Mouse (Mus musculus): ENCODE results near the gene Strbp. TPM values are rescaled to one million over a fixed set of nuclear protein-coding genes. Genes with fewer than 3 reads are reported as not detected.
A peak's percentile ranks its signal among the peaks of the same experiment; 100 is the strongest.
"Not testable (repeated sequence)": the region's sequence is repeated elsewhere in the genome, so short reads cannot be mapped to it uniquely, and the experiment has no call there.

Gene Strbp
- total RNA-seq, 2 experiments from 2014 or later = 180 to 181 TPM

GRCm38 (mm10) chr2:37519286-37519640, 184.4 kb downstream of the Strbp start:
- no peak for DNase-seq

- no peak for DNase-seq
These were observed 184.9 kb downstream of the Strbp start for GRCm38 (mm10) chr2:37518561-37519285.

GRCm38 (mm10) chr2:37516922-37517462, 186.7 kb downstream of the Strbp start:
- peak in 1 of 2 experiments; percentile 6 for DNase-seq

GRCm38 (mm10) chr2:37516030-37516710, 187.5 kb downstream of the Strbp start, which contains the start of gene Gpr21:
Gpr21 (plus strand) TSS chr2:37516332.
- DNase-seq = no peak

GRCm38 (mm10) chr2:37511134-37511901, 192.3 kb downstream of the Strbp start:
- no peak for DNase-seq

GRCm38 (mm10) chr2:37505856-37506255, 197.8 kb downstream of the Strbp start:
- DNase-seq = not testable (repeated sequence)

- DNase-seq = no peak
These were observed 206.3 kb downstream of the Strbp start for GRCm38 (mm10) chr2:37497321-37497720.

- no peak for DNase-seq
These were observed 214.7 kb downstream of the Strbp start for GRCm38 (mm10) chr2:37488956-37489355.

GRCm38 (mm10) chr2:37486408-37486807, 217.3 kb downstream of the Strbp start:
- no peak for DNase-seq

GRCm38 (mm10) chr2:37485370-37485769, 218.3 kb downstream of the Strbp start:
- DNase-seq = no peak

GRCm38 (mm10) chr2:37484165-37484564, 219.5 kb downstream of the Strbp start:
- no peak for DNase-seq

- no peak for DNase-seq
These were observed 223.6 kb downstream of the Strbp start for GRCm38 (mm10) chr2:37480039-37480438.

GRCm38 (mm10) chr2:37479559-37479958, 224.1 kb downstream of the Strbp start:
- no peak for DNase-seq

GRCm38 (mm10) chr2:37466266-37466665, 237.4 kb downstream of the Strbp start:
- DNase-seq = no peak

- no peak for DNase-seq
These were observed 243.0 kb downstream of the Strbp start for GRCm38 (mm10) chr2:37460707-37461106.

GRCm38 (mm10) chr2:37452376-37452760, 251.3 kb downstream of the Strbp start:
- peak in 1 of 2 experiments; percentile 11 for DNase-seq

- peak; percentile 92 for DNase-seq
These were observed 251.8 kb downstream of the Strbp start for GRCm38 (mm10) chr2:37451667-37452375.

- peak; percentile 95 to 96 for DNase-seq
These were observed 260.8 kb downstream of the Strbp start, which contains the start of the genes Zbtb26, Zbtb6 and Rabgap1 for GRCm38 (mm10) chr2:37442611-37443591. Zbtb26 (minus strand) TSS chr2:37443135. Zbtb6 (minus strand) TSS chr2:37443171. Rabgap1 (plus strand) TSS chr2:37443279.
